Mouse (Mus musculus) CH12.LX (cell line): ENCODE data around the gene 5730480H06Rik.

Source experiments
- CTCF ChIP-seq, 2 experiments: IDR thresholded peaks in 1 of 2; conservative IDR thresholded peaks in 1 of 2; 2 replicates each; pipeline ENCODE4 v1.5.1; 2011 to 2012; ENCODE audit warnings: low read depth in 2 of 2, low read length in 2 of 2, improper control_type of control experiment in 1 of 2, inconsistent platforms in 1 of 2, mild to moderate bottlenecking in 1 of 2, moderate library complexity in 1 of 2
- E2F4 ChIP-seq: IDR thresholded peaks from 2 replicates; pipeline ENCODE4 v1.6.1; 2011; ENCODE audit warnings: low read depth, low read length, improper control_type of control experiment; ENCODE audit not compliant: insufficient replicate concordance
- ETS1 ChIP-seq: conservative IDR thresholded peaks from 2 replicates; pipeline ENCODE4 v1.6.1; 2012; ENCODE audit warnings: low read depth, mild to moderate bottlenecking, inconsistent platforms, low read length, improper control_type of control experiment, moderate library complexity
- HCFC1 ChIP-seq: IDR thresholded peaks from 2 replicates; pipeline ENCODE4 v1.6.1; 2012; ENCODE audit warnings: low read depth, mild to moderate bottlenecking, inconsistent platforms, low read length, improper control_type of control experiment
- KAT2A ChIP-seq: IDR thresholded peaks from 2 replicates; pipeline ENCODE4 v1.6.1; 2012; ENCODE audit warnings: low read length, improper control_type of control experiment, inconsistent platforms; ENCODE audit not compliant: insufficient replicate concordance
- MAX ChIP-seq: IDR thresholded peaks from 2 replicates; pipeline ENCODE4 v1.6.1; 2011; ENCODE audit warnings: low read length, improper control_type of control experiment
- MAZ ChIP-seq: IDR thresholded peaks from 2 replicates; pipeline ENCODE4 v1.6.1; 2012; ENCODE audit warnings: low read depth, mild to moderate bottlenecking, inconsistent platforms, low read length, improper control_type of control experiment, moderate library complexity
- MYC ChIP-seq: IDR thresholded peaks from 2 replicates; pipeline ENCODE4 v1.6.1; 2011; ENCODE audit warnings: low read depth, mild to moderate bottlenecking, improper control_type of control experiment, low read length
- POLR2A ChIP-seq: IDR thresholded peaks from 2 replicates; pipeline ENCODE4 v1.6.1; 2011; ENCODE audit warnings: low read depth, mild to moderate bottlenecking, improper control_type of control experiment, low read length
- POLR2AphosphoS2 ChIP-seq: IDR thresholded peaks from 2 replicates; pipeline ENCODE4 v1.6.1; 2011; ENCODE audit warnings: low read depth, low read length, improper control_type of control experiment
- RCOR1 ChIP-seq: conservative IDR thresholded peaks from 2 replicates; pipeline ENCODE4 v1.6.1; 2012; ENCODE audit warnings: low read depth, mild to moderate bottlenecking, inconsistent platforms, low read length, improper control_type of control experiment
- SMC3 ChIP-seq: IDR thresholded peaks from 2 replicates; pipeline ENCODE4 v1.6.1; 2011; ENCODE audit warnings: low read depth, low read length, improper control_type of control experiment
- ZKSCAN1 ChIP-seq: IDR thresholded peaks from 2 replicates; pipeline ENCODE4 v1.6.1; 2012; ENCODE audit warnings: low read depth, inconsistent platforms, low read length, improper control_type of control experiment, borderline replicate concordance
- ZNF384 ChIP-seq: IDR thresholded peaks from 2 replicates; pipeline ENCODE4 v1.6.1; 2012; ENCODE audit warnings: low read depth, low read length, improper control_type of control experiment, inconsistent platforms

DNA sequence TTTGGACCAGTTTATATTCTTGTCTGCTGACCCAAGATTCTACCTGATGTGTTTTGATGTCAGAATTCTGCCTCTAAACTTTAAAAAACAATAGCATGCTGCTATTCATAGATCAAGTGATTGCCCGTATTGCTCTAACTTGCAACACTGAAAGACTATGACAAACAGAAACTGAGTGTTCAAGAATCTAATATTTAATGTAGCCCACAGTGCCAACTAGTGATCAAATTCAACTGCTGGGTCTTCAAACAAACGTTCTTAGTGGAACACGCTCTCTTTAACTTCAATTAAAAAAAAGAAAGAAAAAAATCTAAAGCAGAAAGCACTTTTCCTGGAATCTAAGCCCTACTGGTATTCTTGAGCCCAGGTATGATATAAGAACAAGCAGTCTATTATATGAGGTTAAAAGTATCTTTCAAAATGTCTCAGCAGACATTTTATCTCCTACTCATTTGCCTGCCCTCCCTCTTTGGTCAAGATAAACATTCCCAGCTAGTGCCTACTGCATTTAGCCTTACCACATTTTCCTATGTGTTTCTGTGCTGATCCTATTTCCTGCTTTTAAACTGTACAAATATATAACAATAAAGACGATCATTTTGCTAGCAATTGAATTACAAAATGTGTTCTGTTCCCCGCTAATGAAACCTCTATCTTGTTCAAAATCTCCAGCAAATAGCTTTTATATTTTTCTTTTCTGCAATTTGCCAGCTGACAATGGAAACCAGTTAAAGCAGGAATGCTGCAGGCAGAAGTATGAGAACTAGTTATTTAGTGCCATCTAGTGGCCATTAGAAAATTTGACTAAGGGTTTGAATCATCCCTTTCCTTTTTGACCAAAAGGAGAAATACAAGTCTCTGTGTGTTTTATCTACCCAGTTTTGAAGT lies 17.6 kb downstream of the 5730480H06Rik start:
- TF ChIP-seq CTCF (conservative IDR thresholded peaks at IDR 0.05 in 1 of 2, IDR thresholded peaks at IDR 0.05 in 1 of 2; ENCODE audit: low read depth in 2 of 2, low read length in 2 of 2) (peak in 1 of 2 experiments; percentile 71; a peak in 2 of 4 replicates), MAZ (no peak), MAX (no peak), KAT2A (no peak), SMC3 (peak; percentile 52), ZNF384 (no peak), ETS1 (no peak), HCFC1 (no peak), MYC (no peak), E2F4 (no peak), ZKSCAN1 (no peak), POLR2AphosphoS2 (no peak), POLR2A (no peak), RCOR1 (no peak)
